Mouse (Mus musculus) embryonic facial prominence, embryonic 15.5 days (tissue): ENCODE measurements around the gene Akap8. TPM values are rescaled to one million over a fixed set of nuclear protein-coding genes. Genes with fewer than 3 reads are reported as not detected.

Experiments used
- ATAC-seq: fragments of 200-750 bp; cut with Nextera tagmentation; 2 replicates; pipeline ENCODE4 v1.8.0; 2017; ENCODE audit warnings: low read depth, moderate TSS enrichment; ENCODE audit not compliant: insufficient number of reproducible peaks, low FRiP score, low TSS enrichment
- H3K27ac ChIP-seq: fragments of 300-500 bp; sonication (generic); replicated peaks from 2 replicates; pipeline ENCODE4 v1.5.1; 2015; ENCODE audit warnings: mild to moderate bottlenecking, inconsistent platforms
- H3K27me3 ChIP-seq: fragments of 300-500 bp; sonication (generic); 2 replicates; pipeline ENCODE4 v1.6.1; 2015; ENCODE audit warnings: inconsistent platforms
- H3K36me3 ChIP-seq: fragments of 300-500 bp; sonication (generic); 2 replicates; pipeline ENCODE4 v1.6.1; 2015; ENCODE audit warnings: mild to moderate bottlenecking, inconsistent platforms
- H3K4me1 ChIP-seq: fragments of 300-500 bp; sonication (generic); 2 replicates; pipeline ENCODE4 v1.6.1; 2015; ENCODE audit warnings: inconsistent platforms
- H3K4me2 ChIP-seq: fragments of 300-500 bp; sonication (generic); replicated peaks from 2 replicates; pipeline ENCODE4 v1.6.1; 2015; ENCODE audit warnings: mild to moderate bottlenecking, inconsistent platforms
- H3K4me3 ChIP-seq: fragments of 300-500 bp; sonication (generic); replicated peaks from 2 replicates; pipeline ENCODE4 v1.5.1; 2015; ENCODE audit warnings: mild to moderate bottlenecking, inconsistent platforms
- H3K9ac ChIP-seq: fragments of 300-500 bp; sonication (generic); 2 replicates; pipeline ENCODE4 v1.6.1; 2015; ENCODE audit warnings: inconsistent platforms
- H3K9me3 ChIP-seq: fragments of 300-500 bp; sonication (generic); replicated peaks from 2 replicates; pipeline ENCODE4 v1.6.1; 2016; ENCODE audit warnings: inconsistent platforms
- whole genome bisulfite sequencing: fragments of 180-500 bp; shearing (Covaris S2); methylation state at CpG from one replicate; pipeline ENCODE4 v1.1.7; 2015; 5-methylcytosine and 5-hydroxymethylcytosine counted together
- polyA plus RNA-seq: library from polyadenylated mRNA; unstranded; fragments of >200 nt; fragmentation: Nextera tagmentation; extraction: Ambion mirVana; gene quantifications from 2 replicates; pipeline ENCODE4 v1.2.1, GENCODE M21; 2015

Gene Akap8
- polyA plus RNA-seq: 91.5 and 97.9 TPM in 2 replicates

DNA sequence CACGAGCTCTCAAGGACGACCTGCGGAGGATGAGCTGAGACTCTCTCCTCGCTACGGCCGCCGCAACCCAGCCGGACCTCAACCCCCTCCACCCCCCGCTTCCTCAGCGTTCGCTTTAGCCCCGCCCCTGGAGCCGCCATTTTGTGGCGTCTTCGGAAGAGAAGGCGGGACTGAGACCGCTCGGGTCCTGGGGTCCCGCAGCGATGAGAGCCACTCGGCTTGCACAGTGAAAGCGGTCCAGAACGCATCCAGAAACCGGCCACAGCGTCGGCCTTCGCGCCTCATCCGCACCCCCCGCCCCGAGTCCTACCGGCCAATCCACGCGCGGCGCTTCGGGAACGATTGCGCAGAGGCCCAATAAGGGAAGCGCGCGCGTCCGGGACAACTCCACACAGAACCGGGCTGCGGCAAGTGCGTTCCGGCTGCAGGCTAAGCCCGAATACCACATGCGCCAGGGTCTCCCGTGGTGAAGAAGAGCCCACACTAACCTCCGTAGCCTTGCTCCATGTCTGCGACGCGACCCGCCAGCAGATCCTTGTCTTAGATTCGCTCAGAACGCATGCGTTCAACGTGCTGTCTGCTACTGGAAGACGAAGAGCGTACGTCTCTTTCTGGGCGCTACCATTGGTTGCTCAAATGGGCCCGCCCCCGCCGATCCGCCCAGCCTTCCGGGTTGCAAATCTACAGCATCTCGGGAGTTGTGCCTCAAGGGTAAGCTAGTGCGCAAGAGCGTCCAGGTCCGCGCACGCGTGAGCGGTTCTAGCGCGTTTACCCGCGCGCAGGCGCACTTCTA, at the start of gene Akap8:
Gene Akap8, minus strand, starts transcription at position 642 of the 793 bp plus-strand sequence.
- H3K4me2 ChIP-seq: peak within 1 kb of the TSS; percentile 73
- peaks cover 35% of the 10 kb centered on the region for H3K36me3 ChIP-seq
- no peaks in the 10 kb centered on the region for H3K9me3 ChIP-seq
- peak within 1 kb of the TSS; percentile 90 for H3K4me3 ChIP-seq
- peak within 1 kb of the TSS; percentile 98 for H3K27ac ChIP-seq
- ATAC-seq: peak; percentile 99
- peaks cover 18% of the 10 kb centered on the region for H3K4me1 ChIP-seq
- H3K9ac ChIP-seq: peak within 1 kb of the TSS; percentile 85
- no peaks in the 10 kb centered on the region for H3K27me3 ChIP-seq
- WGBS: under 1% methylated on average over 83 of the region's 83 CpGs

DNA sequence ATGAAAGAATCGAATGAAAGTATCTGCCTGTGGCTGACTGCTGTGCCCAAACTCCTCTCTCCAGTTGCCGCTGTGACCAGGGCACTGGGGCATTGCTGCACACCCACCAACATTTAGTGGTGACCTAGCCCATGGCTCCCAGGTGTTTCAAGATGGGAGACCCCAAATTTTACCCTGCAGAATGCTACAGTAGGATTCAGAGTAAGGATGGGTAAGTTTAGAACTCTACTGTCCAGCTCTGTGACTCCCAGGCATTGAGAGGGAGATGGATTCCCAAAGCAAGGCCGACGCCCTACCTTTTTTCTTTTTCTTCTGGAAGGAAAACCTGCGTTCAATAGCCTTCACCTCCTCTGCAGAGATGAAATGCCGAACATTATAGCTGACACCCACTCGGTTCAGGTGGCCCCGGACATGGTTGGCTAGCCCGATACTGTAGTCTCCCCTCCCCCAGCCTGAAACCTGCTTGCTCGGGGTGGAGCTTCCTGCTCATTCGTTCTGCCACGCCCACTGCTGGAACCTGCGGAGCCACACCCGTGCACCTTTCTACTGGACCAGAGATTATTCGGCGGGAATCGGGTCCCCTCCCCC, 48.0 kb upstream of the Akap8 start:
- H3K27me3 ChIP-seq: no peaks in the 10 kb centered on the region
- peak overlapping the region; percentile 41 for H3K4me2 ChIP-seq
- H3K9ac ChIP-seq: 0 out of 2 replicates have a peak overlapping the region, but pooled peaks have one; percentile 6
- H3K4me3 ChIP-seq: peak overlapping the region; percentile 35
- H3K9me3 ChIP-seq: no peaks in the 10 kb centered on the region
- H3K4me1 ChIP-seq: peaks cover 6% of the 10 kb centered on the region
- H3K36me3 ChIP-seq: no peaks in the 10 kb centered on the region
- 13% methylated on average over 13 of the region's 17 CpGs for WGBS
- no peak overlapping the region for H3K27ac ChIP-seq
- peak; percentile 25; the same call in 1 of the 2 replicates for ATAC-seq

DNA sequence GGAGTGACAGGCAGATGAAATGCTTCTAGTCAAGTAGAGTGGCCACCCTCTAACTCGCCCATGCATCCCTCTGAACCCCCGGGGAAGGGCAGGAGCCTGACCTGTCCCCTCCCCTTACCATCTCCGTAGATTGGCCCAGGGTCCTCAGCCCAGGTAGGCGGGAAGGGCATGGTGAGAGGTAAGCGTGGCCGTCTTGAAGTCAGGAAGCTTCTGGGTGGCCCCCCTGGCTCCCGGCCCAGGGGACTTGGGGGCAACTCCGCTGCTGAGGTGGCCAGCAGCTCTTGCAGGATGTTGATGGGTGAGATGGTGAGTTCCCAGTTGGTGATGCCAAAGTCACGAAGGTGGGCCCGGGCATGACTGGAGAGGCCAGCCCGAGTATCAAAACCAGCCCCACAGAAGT, 46.7 kb upstream of the Akap8 start:
- no peaks in the 10 kb centered on the region for H3K27me3 ChIP-seq
- no peak overlapping the region for H3K4me3 ChIP-seq
- no peak overlapping the region for H3K4me2 ChIP-seq
- H3K4me1 ChIP-seq: peaks cover 16% of the 10 kb centered on the region
- no peaks in the 10 kb centered on the region for H3K9me3 ChIP-seq
- no peak overlapping the region for H3K9ac ChIP-seq
- WGBS: 87% methylated on average over 11 of the region's 11 CpGs
- no peak overlapping the region for H3K27ac ChIP-seq
- no peak for ATAC-seq
- no peaks in the 10 kb centered on the region for H3K36me3 ChIP-seq

DNA sequence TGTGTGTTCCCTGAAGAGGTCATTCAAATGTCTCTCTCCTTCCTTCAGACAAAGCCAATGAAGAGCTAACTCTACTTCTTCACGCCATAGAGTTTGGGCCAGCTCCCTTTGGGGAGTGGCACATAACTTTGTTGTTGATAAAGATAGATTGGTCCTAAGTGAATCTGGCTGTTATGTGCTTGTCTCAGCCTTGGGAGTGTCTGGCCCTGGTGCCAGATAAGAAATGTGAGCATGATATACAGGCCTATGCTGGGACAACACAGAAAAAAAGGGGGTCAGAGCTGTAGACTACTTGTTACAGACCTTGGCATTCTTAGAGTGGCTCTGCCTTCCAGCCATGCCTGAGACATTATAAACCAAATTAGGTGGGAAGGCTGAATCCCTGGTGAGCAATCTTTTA, 44.3 kb upstream of the Akap8 start:
- peak overlapping the region; percentile 94; the same call in 1 of the 2 replicates for H3K4me3 ChIP-seq
- no peaks in the 10 kb centered on the region for H3K27me3 ChIP-seq
- peaks cover 23% of the 10 kb centered on the region for H3K36me3 ChIP-seq
- H3K27ac ChIP-seq: no peak overlapping the region
- no peak overlapping the region for H3K9ac ChIP-seq
- H3K4me1 ChIP-seq: peaks cover 21% of the 10 kb centered on the region
- H3K9me3 ChIP-seq: no peaks in the 10 kb centered on the region
- no peak for ATAC-seq
- WGBS: 82% methylated on average over 1 of the region's 1 CpGs
- no peak overlapping the region for H3K4me2 ChIP-seq

DNA sequence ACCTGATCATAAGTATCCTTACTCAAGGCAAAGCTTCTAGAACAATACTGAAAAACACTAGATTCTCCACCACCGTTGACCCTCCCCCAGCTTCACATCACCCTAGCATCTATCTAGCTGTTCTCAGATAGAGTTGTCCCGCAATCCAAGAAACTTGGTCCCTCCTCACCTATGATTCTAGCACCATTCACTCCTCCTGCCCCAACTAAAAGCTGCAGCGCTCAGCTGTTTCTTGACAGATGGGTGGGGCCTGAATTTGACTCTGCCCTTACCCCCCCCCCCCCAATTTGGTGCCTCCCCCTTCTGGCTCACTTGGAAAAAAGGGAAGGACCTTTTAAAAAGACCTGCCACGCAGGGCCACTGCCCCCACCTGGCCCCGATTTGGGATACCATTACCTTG, 43.8 kb upstream of the Akap8 start:
- Histone ChIP-seq H3K27ac (peak overlapping the region; percentile 74), H3K4me1 (peaks cover 21% of the 10 kb centered on the region), H3K9me3 (no peaks in the 10 kb centered on the region), H3K36me3 (peaks cover 28% of the 10 kb centered on the region), H3K27me3 (no peaks in the 10 kb centered on the region), H3K9ac (peak overlapping the region; percentile 21; the same call in 1 of the 2 replicates), H3K4me3 (peak overlapping the region; percentile 94), H3K4me2 (peak overlapping the region; percentile 51)
- ATAC-seq: no peak
- WGBS: 54% methylated on average over 5 of the region's 5 CpGs

DNA sequence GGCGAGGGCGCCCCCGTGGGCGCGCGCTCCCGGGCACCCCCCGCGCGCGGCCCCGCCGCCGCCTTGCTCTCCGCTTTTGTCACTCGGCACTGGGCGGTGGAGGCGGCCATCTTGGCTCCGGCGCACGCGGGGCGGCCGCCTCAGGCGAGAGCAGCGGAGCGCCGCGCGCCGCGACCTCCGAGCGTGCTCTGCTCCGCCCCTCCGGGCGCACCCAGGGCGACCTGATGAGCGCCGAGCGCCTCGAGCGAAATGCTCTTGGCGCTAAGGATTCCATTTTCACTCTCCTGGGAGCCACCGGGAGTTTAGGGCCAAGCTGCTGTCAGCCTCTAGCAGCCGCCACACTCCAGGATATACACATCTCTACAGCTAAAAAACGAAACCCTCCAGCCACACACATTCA, 43.3 kb upstream of the Akap8 start:
- Histone ChIP-seq H3K27me3 (no peaks in the 10 kb centered on the region), H3K27ac (peak overlapping the region; percentile 74), H3K4me2 (peak overlapping the region; percentile 51), H3K4me1 (peaks cover 21% of the 10 kb centered on the region), H3K9me3 (no peaks in the 10 kb centered on the region), H3K9ac (peak overlapping the region; percentile 81), H3K4me3 (peak overlapping the region; percentile 94), H3K36me3 (peaks cover 33% of the 10 kb centered on the region)
- ATAC-seq: peak; percentile 93
- under 1% methylated on average over 43 of the region's 47 CpGs for WGBS

DNA sequence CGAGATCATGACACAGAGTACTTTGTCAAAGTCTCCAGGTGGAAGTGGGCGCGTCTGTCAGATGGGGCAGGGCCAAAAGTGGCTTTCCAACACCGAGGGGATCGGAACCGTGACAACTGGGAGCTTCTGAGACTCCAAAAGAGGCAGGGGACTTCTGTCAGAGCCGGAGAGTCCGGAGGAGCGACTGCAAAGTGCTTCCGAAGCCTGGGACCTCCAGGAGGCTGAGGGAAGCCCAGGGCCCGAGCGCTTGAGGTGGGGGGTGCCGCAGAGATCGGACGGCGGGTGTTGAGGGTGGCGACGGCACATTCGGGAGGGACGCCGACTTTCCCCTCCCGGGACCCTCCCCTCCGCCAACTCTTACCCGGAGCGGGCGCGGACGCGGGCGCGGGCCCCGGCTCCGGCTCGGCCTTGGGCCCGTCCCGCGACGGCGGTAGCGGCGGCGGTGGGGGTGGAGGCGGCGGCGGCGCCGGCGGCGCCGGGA, 42.8 kb upstream of the Akap8 start:
- no peaks in the 10 kb centered on the region for H3K27me3 ChIP-seq
- peaks cover 37% of the 10 kb centered on the region for H3K36me3 ChIP-seq
- H3K9ac ChIP-seq: peak overlapping the region; percentile 81
- H3K4me3 ChIP-seq: peak overlapping the region; percentile 94
- H3K4me2 ChIP-seq: peak overlapping the region; percentile 51
- H3K27ac ChIP-seq: peak overlapping the region; percentile 74
- WGBS: under 1% methylated on average over 27 of the region's 50 CpGs
- ATAC-seq: peak; percentile 39
- H3K9me3 ChIP-seq: no peaks in the 10 kb centered on the region
- peaks cover 21% of the 10 kb centered on the region for H3K4me1 ChIP-seq

DNA sequence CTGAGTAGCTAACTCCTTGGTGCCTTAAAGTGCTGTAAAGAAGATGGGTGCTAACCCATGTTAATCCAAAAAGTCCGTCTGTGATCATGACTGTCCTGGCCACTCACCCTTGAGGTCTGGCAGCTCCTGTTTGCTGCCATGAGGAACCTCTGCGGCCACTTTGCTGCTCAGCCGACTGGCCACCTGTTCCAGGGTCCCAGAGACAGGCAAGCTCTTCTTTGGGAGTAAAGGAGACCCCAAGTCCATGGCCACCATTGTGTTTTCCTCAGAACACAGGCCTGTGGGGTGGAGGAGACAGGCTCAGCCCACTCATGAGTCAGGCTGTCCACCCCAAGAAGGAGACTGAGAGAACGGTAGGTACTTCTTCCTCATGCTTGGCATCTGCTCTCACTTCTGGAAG, 41.6 kb upstream of the Akap8 start:
- H3K27ac ChIP-seq: no peak overlapping the region
- peaks cover 21% of the 10 kb centered on the region for H3K4me1 ChIP-seq
- peaks cover 49% of the 10 kb centered on the region for H3K36me3 ChIP-seq
- H3K4me2 ChIP-seq: peak overlapping the region; percentile 51
- no peaks in the 10 kb centered on the region for H3K9me3 ChIP-seq
- H3K4me3 ChIP-seq: peak overlapping the region; percentile 94
- no peaks in the 10 kb centered on the region for H3K27me3 ChIP-seq
- 86% methylated on average over 4 of the region's 4 CpGs for WGBS
- H3K9ac ChIP-seq: no peak overlapping the region; the same call in 1 of the 2 replicates
- ATAC-seq: no peak

DNA sequence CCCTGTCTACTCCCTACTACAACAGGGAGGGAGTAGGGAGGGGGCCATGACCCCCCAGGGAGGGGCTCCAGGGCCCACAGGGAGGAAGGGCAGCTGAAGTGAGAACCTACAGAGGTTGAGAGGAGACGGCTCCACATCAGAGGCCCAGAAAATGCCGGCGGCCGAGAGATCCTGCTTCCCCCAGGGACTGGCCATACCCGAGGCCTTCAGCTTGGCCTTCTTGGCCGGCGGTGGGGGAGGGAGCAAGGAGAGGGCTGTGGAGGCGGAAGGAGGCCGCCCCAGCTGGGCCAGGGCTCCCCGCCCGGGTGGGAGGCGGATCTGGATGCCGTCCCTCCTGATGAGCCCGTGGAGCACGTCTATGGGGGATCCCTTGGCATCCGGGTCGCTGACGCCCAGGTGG, 38.9 kb upstream of the Akap8 start:
- peaks cover 77% of the 10 kb centered on the region for H3K36me3 ChIP-seq

DNA sequence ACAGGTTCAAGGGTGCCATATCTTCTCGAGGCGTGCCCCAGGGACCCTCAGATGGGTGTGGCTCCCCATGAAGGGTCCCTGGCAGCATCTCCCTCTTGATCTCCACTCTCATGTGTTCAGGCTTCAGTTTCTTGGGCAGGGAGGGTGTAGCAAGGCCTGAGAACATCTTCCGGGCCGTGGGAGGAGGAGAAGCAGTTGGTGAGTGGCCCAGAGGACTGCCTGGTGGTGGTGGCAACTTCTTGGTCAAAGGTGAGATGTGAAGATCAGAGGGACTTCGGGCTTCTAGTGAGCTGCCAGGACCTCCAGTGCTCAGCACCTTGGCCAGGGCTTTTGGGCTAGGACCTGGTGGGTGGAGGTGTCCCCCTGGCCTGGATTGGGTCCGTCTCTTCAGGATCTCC, 37.9 kb upstream of the Akap8 start:
- Histone ChIP-seq H3K27me3 (no peaks in the 10 kb centered on the region), H3K36me3 (peaks cover 87% of the 10 kb centered on the region), H3K9me3 (no peaks in the 10 kb centered on the region), H3K4me1 (peaks cover 15% of the 10 kb centered on the region), H3K4me3 (no peak overlapping the region), H3K9ac (no peak overlapping the region), H3K4me2 (no peak overlapping the region), H3K27ac (no peak overlapping the region)
- no peak for ATAC-seq
- 93% methylated on average over 6 of the region's 6 CpGs for WGBS

More for the DNA sequence above, 38.9 kb upstream of the Akap8 start:
- H3K4me2 ChIP-seq: no peak overlapping the region
- peaks cover 18% of the 10 kb centered on the region for H3K4me1 ChIP-seq
- no peak overlapping the region for H3K4me3 ChIP-seq
- no peak overlapping the region for H3K9ac ChIP-seq
- ATAC-seq: no peak
- WGBS: 85% methylated on average over 18 of the region's 18 CpGs
- no peaks in the 10 kb centered on the region for H3K9me3 ChIP-seq
- no peak overlapping the region for H3K27ac ChIP-seq
- no peaks in the 10 kb centered on the region for H3K27me3 ChIP-seq

DNA sequence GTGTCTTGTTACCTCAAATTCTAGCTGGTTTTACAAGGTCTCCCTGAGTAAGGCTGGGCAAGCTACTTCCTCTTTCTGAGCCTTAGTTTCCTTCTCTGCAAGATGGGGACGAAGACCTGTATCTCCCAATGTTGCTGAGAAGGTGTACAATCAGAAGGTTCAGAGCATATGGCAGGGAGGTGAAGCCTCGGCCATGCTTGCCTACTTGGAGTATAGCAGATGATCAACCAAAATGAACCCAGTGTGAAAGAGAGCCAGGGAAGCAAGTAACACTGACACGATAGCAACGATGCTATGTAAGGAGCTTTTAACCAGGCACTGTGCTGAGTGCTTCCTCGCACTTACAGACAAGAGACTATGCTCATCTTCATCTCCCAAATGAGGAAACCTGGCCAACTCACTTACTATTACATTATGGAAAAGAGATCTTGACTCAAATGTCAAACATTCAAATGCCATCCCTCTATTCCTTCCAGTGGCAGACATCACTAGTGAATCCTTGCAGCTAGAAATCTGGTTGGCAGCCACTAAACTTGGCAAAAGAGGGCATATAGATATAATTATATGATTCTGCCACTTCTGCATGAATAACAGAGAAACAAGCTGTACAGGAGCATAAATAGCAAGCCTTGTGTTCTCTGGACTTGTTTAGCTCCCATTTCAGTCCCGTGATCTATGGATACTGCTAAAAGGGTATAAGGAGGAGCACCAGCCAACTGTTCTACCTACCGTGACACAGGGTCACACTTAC, 37.3 kb upstream of the Akap8 start:
- Histone ChIP-seq H3K27me3 (no peaks in the 10 kb centered on the region), H3K9me3 (no peaks in the 10 kb centered on the region), H3K27ac (no peak overlapping the region), H3K4me2 (no peak overlapping the region), H3K9ac (no peak overlapping the region), H3K36me3 (peaks cover 92% of the 10 kb centered on the region), H3K4me3 (no peak overlapping the region), H3K4me1 (peaks cover 16% of the 10 kb centered on the region)
- ATAC-seq: no peak
- WGBS: 90% methylated on average over 7 of the region's 7 CpGs
